Mouse (Mus musculus) lung, adult 2 months (tissue): ENCODE data around the gene Ing3.

ENCODE experiments used
- CTCF ChIP-seq: fragments of 200-500 bp; IDR thresholded peaks from 2 replicates; pipeline ENCODE4 v1.5.1; 2011; ENCODE audit warnings: mild to moderate bottlenecking, low read length, control low read depth; ENCODE audit not compliant: insufficient read depth
- POLR2A ChIP-seq: fragments of 200-500 bp; IDR thresholded peaks from 2 replicates; pipeline ENCODE4 v1.6.1; 2011; ENCODE audit warnings: low read depth, mild to moderate bottlenecking, control low read depth, low read length, borderline replicate concordance; ENCODE audit errors: extremely low read depth

DNA sequence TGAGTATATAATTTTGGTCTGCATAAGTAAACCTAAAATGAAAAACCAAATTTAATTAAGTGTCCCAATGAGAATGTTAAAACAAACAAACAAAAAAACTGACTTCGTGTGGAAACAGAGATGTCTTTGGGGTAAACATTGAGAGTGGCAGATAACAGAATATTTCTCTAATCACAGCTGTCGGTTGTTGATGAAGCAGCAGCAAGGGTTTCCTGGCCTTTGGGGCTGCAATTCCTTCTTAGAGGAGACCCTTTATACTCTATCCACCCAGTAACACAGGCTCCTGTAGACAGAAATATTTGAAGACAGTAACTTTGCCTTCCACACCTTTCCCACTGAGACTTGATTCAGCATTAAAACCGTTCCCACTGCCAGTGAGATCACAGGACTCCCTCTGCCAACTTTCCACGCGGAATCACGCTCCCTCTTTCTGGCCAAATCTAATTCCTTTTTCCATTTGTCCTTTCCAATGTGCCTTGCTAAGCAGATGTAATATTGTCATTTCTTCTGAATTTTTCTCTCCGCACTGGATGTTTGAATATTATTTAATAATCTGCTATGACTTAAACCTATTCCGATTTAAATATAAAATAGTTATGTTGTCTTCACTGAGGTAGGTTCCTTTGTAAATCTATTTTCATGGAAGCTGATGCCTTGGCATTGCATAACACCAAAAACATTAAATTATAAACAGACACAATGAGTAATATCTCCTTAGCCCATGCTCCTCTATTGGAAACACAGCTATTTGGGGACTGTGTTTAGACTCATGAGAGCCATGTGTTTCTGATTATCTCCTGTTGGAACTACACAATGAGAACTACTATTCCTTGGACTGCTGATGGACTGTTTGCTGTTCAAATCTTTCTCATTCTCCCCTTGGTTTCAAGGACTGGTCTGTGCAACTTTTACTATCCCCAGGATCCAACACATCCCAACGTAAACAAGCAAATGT, 41.1 kb downstream of the Ing3 start:
- TF ChIP-seq CTCF (no peak), POLR2A (no peak)
